Mouse (Mus musculus): Measurements from ENCODE around the gene Actr2. TPM values are rescaled to one million over a fixed set of nuclear protein-coding genes. Genes with fewer than 3 reads are reported as not detected.

The Actr2 gene
- polyA plus RNA-seq, 1 experiment from 2014 or later: 78.0 TPM

GRCm38 (mm10) chr11:20132955-20133562 lies 20.3 kb upstream of the Actr2 start:
- Histone ChIP-seq H3K27me3 (ENCODE audit: control insufficient read depth, insufficient read depth, low read length) (no peaks in the 10 kb centered on the region), H3K9me3 (ENCODE audit: control insufficient read depth, low read length) (no peaks in the 10 kb centered on the region), H3K9ac (ENCODE audit: low read length) (no peak overlapping the region), H3K4me2 (ENCODE audit: low read depth) (no peak overlapping the region), H3K36me3 (ENCODE audit: control insufficient read depth, insufficient read depth, low read length) (no peaks in the 10 kb centered on the region), H3K27ac (ENCODE audit: low read depth, low read length) (no peak overlapping the region), H3K4me1 (ENCODE audit: control insufficient read depth, insufficient read depth, low read length) (no peaks in the 10 kb centered on the region), H3K4me3 (ENCODE audit: low read depth, low read length) (no peak overlapping the region)
- WGBS: 59% methylated on average over 11 of the region's 12 CpGs
- DNase-seq (ENCODE audit: low spot score): peak; percentile 55
- 0 out of 2 replicates have a peak, but pooled peaks have one; percentile 16 for ATAC-seq (ENCODE audit: insufficient read depth, low FRiP score, low TSS enrichment)

GRCm38 (mm10) chr11:20126673-20127516 lies 14.2 kb upstream of the Actr2 start:
- no peaks in the 10 kb centered on the region for H3K27me3 ChIP-seq (ENCODE audit: control insufficient read depth, insufficient read depth, low read length)

GRCm38 (mm10) chr11:20125423-20125822 lies 12.7 kb upstream of the Actr2 start:
- ATAC-seq (ENCODE audit: insufficient read depth, low FRiP score, low TSS enrichment) (no peak), DNase-seq (ENCODE audit: low spot score) (no peak)
- Histone ChIP-seq H3K4me2 (ENCODE audit: low read depth) (no peak overlapping the region), H3K4me3 (ENCODE audit: low read depth, low read length) (no peak overlapping the region), H3K36me3 (ENCODE audit: control insufficient read depth, insufficient read depth, low read length) (no peaks in the 10 kb centered on the region), H3K27ac (ENCODE audit: low read depth, low read length) (no peak overlapping the region), H3K27me3 (ENCODE audit: control insufficient read depth, insufficient read depth, low read length) (no peaks in the 10 kb centered on the region), H3K9ac (ENCODE audit: low read length) (no peak overlapping the region), H3K9me3 (ENCODE audit: control insufficient read depth, low read length) (no peaks in the 10 kb centered on the region), H3K4me1 (ENCODE audit: control insufficient read depth, insufficient read depth, low read length) (no peaks in the 10 kb centered on the region)
- WGBS: 81% methylated on average over 1 of the region's 1 CpGs

More at GRCm38 (mm10) chr11:20126673-20127516, 14.2 kb upstream of the Actr2 start:
- Histone ChIP-seq H3K4me1 (ENCODE audit: control insufficient read depth, insufficient read depth, low read length) (no peaks in the 10 kb centered on the region), H3K27ac (ENCODE audit: low read depth, low read length) (no peak overlapping the region), H3K4me3 (ENCODE audit: low read depth, low read length) (no peak overlapping the region), H3K4me2 (ENCODE audit: low read depth) (no peak overlapping the region), H3K9ac (ENCODE audit: low read length) (no peak overlapping the region), H3K9me3 (ENCODE audit: control insufficient read depth, low read length) (no peaks in the 10 kb centered on the region), H3K36me3 (ENCODE audit: control insufficient read depth, insufficient read depth, low read length) (no peaks in the 10 kb centered on the region)
- 78% methylated on average over 10 of the region's 10 CpGs for WGBS
- no peak for ATAC-seq (ENCODE audit: insufficient read depth, low FRiP score, low TSS enrichment)
- no peak for DNase-seq (ENCODE audit: low spot score)

- 90% methylated on average over 4 of the region's 4 CpGs for WGBS
- no peak for ATAC-seq (ENCODE audit: insufficient read depth, low FRiP score, low TSS enrichment)
Measured at GRCm38 (mm10) chr11:20116701-20117100, 4.0 kb upstream of the Actr2 start.

GRCm38 (mm10) chr11:20116030-20116551 lies 3.4 kb upstream of the Actr2 start:
- no peak overlapping the region for H3K4me3 ChIP-seq (ENCODE audit: low read depth, low read length)
- peaks cover 5% of the 10 kb centered on the region; the same call in 1 of the 2 replicates for H3K4me1 ChIP-seq (ENCODE audit: control insufficient read depth, insufficient read depth, low read length)
- H3K36me3 ChIP-seq (ENCODE audit: control insufficient read depth, insufficient read depth, low read length): no peaks in the 10 kb centered on the region
- ATAC-seq (ENCODE audit: insufficient read depth, low FRiP score, low TSS enrichment) (no peak), DNase-seq (ENCODE audit: low spot score) (no peak)
- WGBS: 57% methylated on average over 5 of the region's 5 CpGs
- H3K4me2 ChIP-seq (ENCODE audit: low read depth): no peak overlapping the region
- no peaks in the 10 kb centered on the region for H3K27me3 ChIP-seq (ENCODE audit: control insufficient read depth, insufficient read depth, low read length)
- H3K9me3 ChIP-seq (ENCODE audit: control insufficient read depth, low read length): no peaks in the 10 kb centered on the region
- no peak overlapping the region for H3K9ac ChIP-seq (ENCODE audit: low read length)
- H3K27ac ChIP-seq (ENCODE audit: low read depth, low read length): no peak overlapping the region

More at GRCm38 (mm10) chr11:20116701-20117100, 4.0 kb upstream of the Actr2 start:
- no peak overlapping the region for H3K27ac ChIP-seq (ENCODE audit: low read depth, low read length)
- no peaks in the 10 kb centered on the region for H3K27me3 ChIP-seq (ENCODE audit: control insufficient read depth, insufficient read depth, low read length)
- no peaks in the 10 kb centered on the region for H3K36me3 ChIP-seq (ENCODE audit: control insufficient read depth, insufficient read depth, low read length)
- peaks cover 2% of the 10 kb centered on the region; the same call in 1 of the 2 replicates for H3K4me1 ChIP-seq (ENCODE audit: control insufficient read depth, insufficient read depth, low read length)
- no peak overlapping the region for H3K4me3 ChIP-seq (ENCODE audit: low read depth, low read length)
- no peak overlapping the region for H3K4me2 ChIP-seq (ENCODE audit: low read depth)
- DNase-seq (ENCODE audit: low spot score): no peak
- no peak overlapping the region for H3K9ac ChIP-seq (ENCODE audit: low read length)
- no peaks in the 10 kb centered on the region for H3K9me3 ChIP-seq (ENCODE audit: control insufficient read depth, low read length)

GRCm38 (mm10) chr11:20112006-20112740 lies 540 bp downstream of the Actr2 start:
- Histone ChIP-seq H3K4me3 (ENCODE audit: low read depth, low read length) (peak overlapping the region; percentile 94), H3K9me3 (ENCODE audit: control insufficient read depth, low read length) (no peaks in the 10 kb centered on the region), H3K4me2 (ENCODE audit: low read depth) (peak overlapping the region; percentile 58), H3K27ac (ENCODE audit: low read depth, low read length) (peak overlapping the region; percentile 91), H3K4me1 (ENCODE audit: control insufficient read depth, insufficient read depth, low read length) (peaks cover 5% of the 10 kb centered on the region; the same call in 1 of the 2 replicates), H3K36me3 (ENCODE audit: control insufficient read depth, insufficient read depth, low read length) (no peaks in the 10 kb centered on the region), H3K27me3 (ENCODE audit: control insufficient read depth, insufficient read depth, low read length) (no peaks in the 10 kb centered on the region), H3K9ac (ENCODE audit: low read length) (peak overlapping the region; percentile 88)
- ATAC-seq (ENCODE audit: insufficient read depth, low FRiP score, low TSS enrichment) (peak; percentile 72), DNase-seq (ENCODE audit: low spot score) (peak; percentile 83)
- WGBS: under 1% methylated on average over 49 of the region's 50 CpGs

- H3K27ac ChIP-seq (ENCODE audit: low read depth, low read length): no peak overlapping the region
- no peaks in the 10 kb centered on the region for H3K27me3 ChIP-seq (ENCODE audit: control insufficient read depth, insufficient read depth, low read length)
- no peaks in the 10 kb centered on the region for H3K9me3 ChIP-seq (ENCODE audit: control insufficient read depth, low read length)
- 93% methylated on average over 7 of the region's 7 CpGs for WGBS
- ATAC-seq (ENCODE audit: insufficient read depth, low FRiP score, low TSS enrichment) (no peak), DNase-seq (ENCODE audit: low spot score) (no peak)
- H3K36me3 ChIP-seq (ENCODE audit: control insufficient read depth, insufficient read depth, low read length): no peaks in the 10 kb centered on the region
- H3K4me3 ChIP-seq (ENCODE audit: low read depth, low read length): no peak overlapping the region
- no peak overlapping the region for H3K4me2 ChIP-seq (ENCODE audit: low read depth)
- no peak overlapping the region for H3K9ac ChIP-seq (ENCODE audit: low read length)
- peaks cover 5% of the 10 kb centered on the region; the same call in 1 of the 2 replicates for H3K4me1 ChIP-seq (ENCODE audit: control insufficient read depth, insufficient read depth, low read length)
Measured at GRCm38 (mm10) chr11:20108151-20108550, 4.6 kb downstream of the Actr2 start.

GRCm38 (mm10) chr11:20107683-20108082 lies 5.0 kb downstream of the Actr2 start:
- Histone ChIP-seq H3K4me3 (ENCODE audit: low read depth, low read length) (no peak overlapping the region), H3K27ac (ENCODE audit: low read depth, low read length) (no peak overlapping the region), H3K4me2 (ENCODE audit: low read depth) (no peak overlapping the region), H3K36me3 (ENCODE audit: control insufficient read depth, insufficient read depth, low read length) (no peaks in the 10 kb centered on the region), H3K9ac (ENCODE audit: low read length) (no peak overlapping the region), H3K4me1 (ENCODE audit: control insufficient read depth, insufficient read depth, low read length) (peaks cover 5% of the 10 kb centered on the region; the same call in 1 of the 2 replicates), H3K9me3 (ENCODE audit: control insufficient read depth, low read length) (no peaks in the 10 kb centered on the region), H3K27me3 (ENCODE audit: control insufficient read depth, insufficient read depth, low read length) (no peaks in the 10 kb centered on the region)
- DNase-seq (ENCODE audit: low spot score) (no peak), ATAC-seq (ENCODE audit: insufficient read depth, low FRiP score, low TSS enrichment) (no peak)
- 95% methylated on average over 4 of the region's 4 CpGs for WGBS

All from neural tube, embryonic 11.5 days (tissue).